Mouse (Mus musculus) neural tube, embryonic 11.5 days (tissue): Measurements from ENCODE around the gene Ahcyl1. TPM values are rescaled to one million over a fixed set of nuclear protein-coding genes. Genes with fewer than 3 reads are reported as not detected.

Source experiments
- ATAC-seq: fragments of 200-750 bp; cut with Nextera tagmentation; 2 replicates; pipeline ENCODE4 v1.8.0; 2017; ENCODE audit warnings: moderate number of reproducible peaks, mild to moderate bottlenecking, moderate TSS enrichment, moderate library complexity; ENCODE audit not compliant: insufficient read depth, low FRiP score, low TSS enrichment
- DNase-seq: peaks from one replicate; pipeline ENCODE4 v3.0.0-alpha.2; 2015; ENCODE audit warnings: low spot score
- H3K27ac ChIP-seq: fragments of 300-500 bp; sonication (generic); 2 replicates; pipeline ENCODE4 v1.5.1; 2014; ENCODE audit warnings: low read depth, mild to moderate bottlenecking, low read length
- H3K27me3 ChIP-seq: fragments of 300-500 bp; sonication (generic); 2 replicates; pipeline ENCODE4 v1.6.1; 2014; ENCODE audit warnings: mild to moderate bottlenecking, low read length, mixed read lengths; ENCODE audit not compliant: control insufficient read depth, insufficient read depth
- H3K36me3 ChIP-seq: fragments of 300-500 bp; sonication (generic); 2 replicates; pipeline ENCODE4 v1.6.1; 2014; ENCODE audit warnings: mild to moderate bottlenecking, low read length, moderate library complexity, mixed read lengths; ENCODE audit not compliant: control insufficient read depth, insufficient read depth
- H3K4me1 ChIP-seq: fragments of 300-500 bp; sonication (generic); 2 replicates; pipeline ENCODE4 v1.6.1; 2014; ENCODE audit warnings: low read length, mixed read lengths; ENCODE audit not compliant: control insufficient read depth, insufficient read depth
- H3K4me2 ChIP-seq: fragments of 300-500 bp; sonication (generic); 2 replicates; pipeline ENCODE4 v1.6.1; 2014; ENCODE audit warnings: low read depth, mild to moderate bottlenecking, moderate library complexity
- H3K4me3 ChIP-seq: fragments of 300-500 bp; sonication (generic); 2 replicates; pipeline ENCODE4 v1.5.1; 2014; ENCODE audit warnings: low read depth, low read length
- H3K9ac ChIP-seq: fragments of 300-500 bp; sonication (generic); 2 replicates; pipeline ENCODE4 v1.6.1; 2014; ENCODE audit warnings: mild to moderate bottlenecking, low read length
- H3K9me3 ChIP-seq: fragments of 300-500 bp; sonication (generic); 2 replicates; pipeline ENCODE4 v1.6.1; 2016; ENCODE audit warnings: low read length; ENCODE audit not compliant: control insufficient read depth
- WGBS: fragments of 180-500 bp; shearing (Covaris S2); extraction: QIAGEN DNeasy Blood & Tissue Kit; methylation state at CpG from one replicate; pipeline ENCODE4 v1.1.7; 2014; 5-methylcytosine and 5-hydroxymethylcytosine counted together
- polyA plus RNA-seq: library from polyadenylated mRNA; unstranded; fragments of >200 nt; fragmentation: Nextera tagmentation; extraction: Ambion mirVana; gene quantifications from 2 replicates; pipeline ENCODE4 v1.2.1, GENCODE M21; 2014

The Ahcyl1 gene
- polyA plus RNA-seq, 1 experiment from 2014 or later = 127 TPM

DNA sequence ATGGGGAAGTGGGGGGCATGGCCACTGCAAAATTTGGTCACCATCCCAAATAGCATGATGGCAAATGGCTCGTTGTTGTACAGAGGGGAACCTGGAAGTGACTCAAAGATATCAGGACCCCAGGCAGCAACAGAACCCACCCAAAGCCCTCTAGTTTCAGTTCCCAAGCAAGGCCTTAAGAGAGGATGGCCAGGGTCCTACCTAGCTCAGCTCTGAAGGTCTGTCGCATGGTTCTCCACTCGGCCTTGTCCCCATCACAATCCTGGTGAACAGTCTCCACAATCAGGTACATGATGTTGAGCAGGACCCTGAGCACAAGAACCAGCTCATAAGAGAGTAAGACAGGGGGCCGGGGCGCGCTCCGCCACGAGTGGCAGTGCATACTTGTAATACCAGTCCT, 71.9 kb downstream of the Ahcyl1 start:
- Histone ChIP-seq H3K27me3 (no peaks in the 10 kb centered on the region), H3K36me3 (peaks cover 30% of the 10 kb centered on the region), H3K4me2 (no peak overlapping the region)

DNA sequence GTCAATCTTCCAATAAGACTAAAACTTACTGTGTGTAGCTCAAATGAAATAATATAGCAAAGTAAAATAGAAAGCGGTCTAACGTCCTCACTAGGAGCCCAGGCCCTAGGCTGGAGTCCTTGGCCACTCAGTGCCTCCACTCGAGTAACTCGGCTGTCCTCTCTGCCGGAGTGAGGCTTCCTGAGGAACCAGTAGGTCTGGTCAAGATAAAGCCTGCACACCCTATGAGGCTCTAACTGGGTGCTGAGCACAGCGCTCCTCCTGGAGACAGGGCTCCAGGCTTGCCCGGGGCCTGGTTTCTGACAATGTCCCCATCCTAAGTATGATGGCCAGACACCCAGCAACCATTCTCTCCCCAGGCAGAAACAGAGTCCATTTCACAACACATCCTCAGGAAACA, 73.8 kb downstream of the Ahcyl1 start:
- DNase-seq (no peak), ATAC-seq (no peak)
- 95% methylated on average over 7 of the region's 7 CpGs for WGBS
- no peaks in the 10 kb centered on the region for H3K9me3 ChIP-seq
- H3K4me1 ChIP-seq = no peaks in the 10 kb centered on the region
- no peak overlapping the region for H3K27ac ChIP-seq
- no peak overlapping the region for H3K4me3 ChIP-seq
- no peaks in the 10 kb centered on the region for H3K27me3 ChIP-seq
- no peak overlapping the region for H3K4me2 ChIP-seq
- H3K9ac ChIP-seq = no peak overlapping the region
- H3K36me3 ChIP-seq = peaks cover 35% of the 10 kb centered on the region

More for the DNA sequence above, 71.9 kb downstream of the Ahcyl1 start:
- no peak overlapping the region for H3K27ac ChIP-seq
- no peak for DNase-seq
- H3K4me3 ChIP-seq = no peak overlapping the region
- H3K4me1 ChIP-seq = no peaks in the 10 kb centered on the region
- 97% methylated on average over 8 of the region's 8 CpGs for WGBS
- H3K9ac ChIP-seq = no peak overlapping the region
- ATAC-seq = no peak
- no peaks in the 10 kb centered on the region for H3K9me3 ChIP-seq

DNA sequence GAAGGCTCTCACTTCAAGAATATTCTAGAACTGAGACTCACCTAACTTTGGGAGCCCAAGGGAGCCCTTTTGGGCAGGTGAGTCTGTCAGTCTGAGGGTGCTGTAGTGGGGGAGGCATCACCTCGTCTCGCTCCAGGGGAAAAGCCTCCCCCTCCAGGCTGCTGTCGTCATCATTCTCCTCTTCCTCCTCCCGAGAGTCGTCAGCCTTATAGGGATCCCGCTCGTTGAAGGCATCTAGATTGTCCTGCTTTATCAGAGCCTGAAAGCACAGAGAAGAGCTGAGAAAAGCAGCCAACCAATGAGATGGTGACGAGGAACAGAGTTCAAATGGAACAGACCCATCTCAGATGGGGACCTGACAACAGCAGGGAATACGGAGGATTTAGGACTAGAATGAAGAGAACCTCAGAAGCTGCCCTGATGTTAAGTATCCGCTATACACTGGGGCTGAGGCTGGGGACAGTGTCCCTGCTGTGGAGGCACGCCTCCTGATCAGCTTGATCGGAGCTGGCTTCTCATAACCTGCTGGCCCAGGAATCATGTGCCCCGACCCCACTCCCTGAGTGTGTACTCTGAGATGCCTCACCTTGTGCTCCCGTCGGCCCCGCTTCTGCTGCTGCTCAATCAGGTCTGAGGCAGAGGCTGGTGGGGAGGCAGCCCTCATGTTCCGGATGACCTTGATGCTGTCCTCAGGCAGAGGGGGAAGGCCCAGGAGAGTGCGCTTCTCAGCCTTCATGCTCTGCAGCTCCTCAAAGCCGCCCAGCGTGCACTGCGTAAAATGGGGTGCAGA, 74.9 kb downstream of the Ahcyl1 start:
- WGBS = 93% methylated on average over 21 of the region's 21 CpGs

DNA sequence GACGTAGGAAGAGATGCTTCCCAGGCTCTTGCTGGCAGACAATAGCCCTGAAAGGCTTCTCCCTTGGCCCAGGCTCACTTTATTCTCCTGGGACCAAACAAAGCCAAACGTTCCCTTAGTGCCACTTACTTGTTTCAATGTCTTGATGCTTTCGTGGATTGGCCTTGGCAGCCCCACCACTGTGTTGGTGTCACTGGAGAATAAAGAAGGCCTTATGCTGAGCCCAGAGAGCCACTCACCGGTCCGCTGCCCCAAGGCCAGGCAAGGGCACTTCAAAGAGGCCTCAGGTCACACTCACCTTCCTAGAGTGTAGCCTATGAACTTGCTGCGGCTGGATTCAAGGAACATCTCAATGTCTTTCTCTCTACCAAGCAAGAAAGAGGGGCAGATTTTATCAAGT, 76.4 kb downstream of the Ahcyl1 start:
- WGBS = 90% methylated on average over 6 of the region's 6 CpGs
- H3K9ac ChIP-seq = no peak overlapping the region
- H3K9me3 ChIP-seq = no peaks in the 10 kb centered on the region
- no peaks in the 10 kb centered on the region for H3K4me1 ChIP-seq
- no peak for ATAC-seq
- no peaks in the 10 kb centered on the region for H3K27me3 ChIP-seq
- no peak overlapping the region for H3K4me3 ChIP-seq
- no peak overlapping the region for H3K27ac ChIP-seq
- peaks cover 39% of the 10 kb centered on the region for H3K36me3 ChIP-seq
- DNase-seq = no peak
- no peak overlapping the region for H3K4me2 ChIP-seq

More for the DNA sequence above, 74.9 kb downstream of the Ahcyl1 start:
- Histone ChIP-seq H3K4me2 (no peak overlapping the region), H3K36me3 (peaks cover 33% of the 10 kb centered on the region), H3K4me3 (no peak overlapping the region), H3K4me1 (no peaks in the 10 kb centered on the region), H3K27ac (no peak overlapping the region), H3K27me3 (no peaks in the 10 kb centered on the region), H3K9ac (no peak overlapping the region), H3K9me3 (no peaks in the 10 kb centered on the region)
- DNase-seq = no peak
- no peak for ATAC-seq

DNA sequence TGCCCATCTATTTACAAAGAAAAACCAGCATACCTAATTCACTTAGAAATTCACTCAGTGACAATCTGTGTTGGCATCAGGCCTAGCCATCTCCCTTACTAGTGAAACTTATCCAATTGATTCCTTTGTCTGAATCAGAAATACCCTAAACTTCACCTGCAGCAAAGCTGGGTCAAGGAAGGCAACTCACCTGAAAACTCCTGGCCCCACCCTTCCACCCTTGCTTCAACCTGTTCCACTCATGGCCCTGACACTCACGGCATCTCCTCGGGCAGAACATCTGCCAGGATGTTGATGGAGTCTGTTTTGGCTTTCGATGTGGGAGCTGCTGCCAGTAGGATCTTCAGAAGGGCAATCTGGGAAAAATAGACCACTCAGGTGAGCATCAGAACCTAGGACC, 78.6 kb downstream of the Ahcyl1 start:
- no peak overlapping the region for H3K9ac ChIP-seq
- H3K27ac ChIP-seq = no peak overlapping the region
- H3K4me1 ChIP-seq = no peaks in the 10 kb centered on the region
- H3K4me2 ChIP-seq = no peak overlapping the region
- no peak for DNase-seq
- H3K4me3 ChIP-seq = no peak overlapping the region
- no peaks in the 10 kb centered on the region for H3K9me3 ChIP-seq
- peaks cover 34% of the 10 kb centered on the region for H3K36me3 ChIP-seq
- 96% methylated on average over 3 of the region's 3 CpGs for WGBS
- no peaks in the 10 kb centered on the region for H3K27me3 ChIP-seq
- ATAC-seq = no peak

Other genes starting within 250 kb of the Ahcyl1 start
- gene Kcnc4, start 237.0 kb downstream of the Ahcyl1 start, polyA plus RNA-seq = 0.05 and 0.58 TPM in 2 replicates
- gene Slc6a17, start 178.5 kb downstream of the Ahcyl1 start, polyA plus RNA-seq = 2.6 and 3.6 TPM in 2 replicates
- gene Ubl4b, start 141.5 kb downstream of the Ahcyl1 start, polyA plus RNA-seq = not detected in 2 replicates
- 0.88 and 1.5 TPM in 2 replicates for gene Alx3, start 101.5 kb downstream of the Ahcyl1 start, polyA plus RNA-seq
- gene Gm10961, start 65.2 kb downstream of the Ahcyl1 start, polyA plus RNA-seq = not detected in 2 replicates
- gene Strip1, start 64.9 kb downstream of the Ahcyl1 start, polyA plus RNA-seq = 101 and 108 TPM in 2 replicates
- gene Csf1, start 63.9 kb upstream of the Ahcyl1 start, polyA plus RNA-seq = 5.6 and 6.0 TPM in 2 replicates
- 0.11 TPM in 1 of 2 replicates, not detected in the other for gene Eps8l3, start 180.7 kb upstream of the Ahcyl1 start, polyA plus RNA-seq
- gene Gstm5, start 199.3 kb upstream of the Ahcyl1 start, polyA plus RNA-seq = 210 and 222 TPM in 2 replicates
- gene Gstm7, start 235.3 kb upstream of the Ahcyl1 start, polyA plus RNA-seq = 49.9 and 50.8 TPM in 2 replicates
- gene Gstm6, start 247.2 kb upstream of the Ahcyl1 start, polyA plus RNA-seq = 5.3 and 6.2 TPM in 2 replicates